Mouse (Mus musculus) C2C12 (cell line): ENCODE measurements around the gene Dcakd. TPM values are rescaled to one million over a fixed set of nuclear protein-coding genes. Genes with fewer than 3 reads are reported as not detected.

ENCODE experiments used
- H3K27me3 ChIP-seq: one replicate; pipeline ENCODE4 v1.6.1; 2011; ENCODE audit not compliant: control insufficient read depth, insufficient read depth, insufficient read length
- H3K36me3 ChIP-seq: one replicate; pipeline ENCODE4 v1.6.1; 2011; ENCODE audit not compliant: control insufficient read depth, insufficient read depth
- H3K4me3 ChIP-seq: one replicate; pipeline ENCODE4 v1.5.1; 2011; ENCODE audit warnings: mild to moderate bottlenecking, control low read depth; ENCODE audit not compliant: poor library complexity, insufficient read depth, severe bottlenecking
- H3K79me2 ChIP-seq: one replicate; pipeline ENCODE4 v1.6.1; 2011; ENCODE audit not compliant: control insufficient read depth, insufficient read depth
- H3K79me3 ChIP-seq: one replicate; pipeline ENCODE4 v1.6.1; 2011; ENCODE audit warnings: low read depth, control low read depth
- H3ac ChIP-seq: one replicate; pipeline ENCODE3; 2011; ENCODE audit warnings: low read depth; ENCODE audit not compliant: control insufficient read depth, insufficient read length
- CEBPB ChIP-seq: IDR thresholded peaks from one replicate; pipeline ENCODE4 v1.6.1; 2011; ENCODE audit warnings: low read depth, mild to moderate bottlenecking, control low read depth, moderate library complexity
- CTCF ChIP-seq: IDR thresholded peaks from one replicate; pipeline ENCODE4 v1.5.1; 2011; ENCODE audit not compliant: control insufficient read depth, insufficient read depth, insufficient read length
- FOSL1 ChIP-seq: IDR thresholded peaks from one replicate; pipeline ENCODE4 v1.8.0; 2011; ENCODE audit warnings: mild to moderate bottlenecking, low read length; ENCODE audit not compliant: poor library complexity, insufficient read depth, severe bottlenecking
- MAX ChIP-seq: IDR thresholded peaks from one replicate; pipeline ENCODE4 v1.6.1; 2011; ENCODE audit warnings: mild to moderate bottlenecking, control low read depth
- MYOD1 ChIP-seq: IDR thresholded peaks from one replicate; pipeline ENCODE4 v1.6.1; 2011; ENCODE audit warnings: low read depth; ENCODE audit not compliant: control insufficient read depth, insufficient read length
- MYOG ChIP-seq: IDR thresholded peaks from one replicate; pipeline ENCODE4 v1.6.1; 2011; ENCODE audit not compliant: control insufficient read depth, insufficient read length; ENCODE audit errors: extremely low read depth
- USF1 ChIP-seq: IDR thresholded peaks from one replicate; pipeline ENCODE4 v1.6.1; 2011; ENCODE audit warnings: low read depth, mild to moderate bottlenecking, control low read depth, moderate library complexity
- polyA plus RNA-seq: library from polyadenylated mRNA; unstranded; fragments of >200 nt; fragmentation: generic; extraction: Trizol; gene quantifications from one replicate; pipeline ENCODE4 v1.2.1, GENCODE M21; 2012; ENCODE audit warnings: missing spikeins

Dcakd gene
- polyA plus RNA-seq, 1 experiment = 185 TPM

DNA sequence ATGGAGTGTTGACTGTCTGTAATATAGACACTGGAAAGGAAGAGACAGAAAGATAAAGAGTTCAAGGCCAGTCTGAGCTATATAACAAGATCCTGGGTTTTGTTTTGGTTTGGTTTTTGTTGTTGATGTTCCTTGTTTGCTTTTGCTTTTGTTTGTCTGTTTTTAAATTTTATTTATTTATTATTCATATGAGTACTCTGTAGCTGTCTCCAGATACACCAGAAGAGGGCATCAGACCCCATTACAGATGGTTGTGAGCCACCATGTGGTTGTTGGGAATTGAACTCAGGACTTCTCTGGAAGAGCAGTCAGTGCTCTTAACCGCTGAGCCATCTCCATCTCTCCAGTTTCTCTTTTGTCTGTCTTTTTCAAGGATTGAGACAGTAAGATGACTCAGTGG is 69.3 kb downstream of the Dcakd start:
- no peak for TF ChIP-seq FOSL1
- TF ChIP-seq MAX = no peak
- TF ChIP-seq CEBPB = no peak
- TF ChIP-seq MYOG = no peak
- no peak for TF ChIP-seq MYOD1
- TF ChIP-seq USF1 = no peak
- TF ChIP-seq CTCF = no peak
- H3ac ChIP-seq = no peak overlapping the region
- H3K79me3 ChIP-seq = no peaks in the 10 kb centered on the region
- no peaks in the 10 kb centered on the region for H3K36me3 ChIP-seq
- H3K27me3 ChIP-seq = no peaks in the 10 kb centered on the region
- no peaks in the 10 kb centered on the region for H3K79me2 ChIP-seq
- H3K4me3 ChIP-seq = no peak overlapping the region

DNA sequence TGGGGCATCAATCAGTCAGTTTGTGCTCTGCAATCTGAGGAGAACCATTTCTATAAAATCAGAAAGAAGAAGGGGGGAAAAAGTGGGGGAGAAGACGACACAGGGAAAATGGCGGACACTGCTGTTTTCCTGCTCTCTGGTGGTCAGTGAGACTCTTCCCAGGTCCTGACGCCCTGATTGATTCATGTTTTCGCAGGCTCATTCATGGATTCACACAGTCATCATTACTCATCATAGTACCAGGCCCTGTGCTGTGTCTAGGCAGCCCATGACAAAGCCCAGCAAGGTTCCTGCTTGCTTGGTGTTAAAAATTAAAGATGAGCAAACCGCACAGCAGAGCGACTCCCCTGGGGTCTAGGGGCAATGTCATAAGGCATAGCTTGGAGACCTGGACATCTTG is 69.7 kb downstream of the Dcakd start:
- Histone ChIP-seq H3K79me2 (no peaks in the 10 kb centered on the region), H3K79me3 (no peaks in the 10 kb centered on the region), H3ac (no peak overlapping the region), H3K27me3 (no peaks in the 10 kb centered on the region), H3K4me3 (no peak overlapping the region), H3K36me3 (no peaks in the 10 kb centered on the region)
- TF ChIP-seq USF1 (no peak), FOSL1 (peak; percentile 14), CTCF (no peak)

DNA sequence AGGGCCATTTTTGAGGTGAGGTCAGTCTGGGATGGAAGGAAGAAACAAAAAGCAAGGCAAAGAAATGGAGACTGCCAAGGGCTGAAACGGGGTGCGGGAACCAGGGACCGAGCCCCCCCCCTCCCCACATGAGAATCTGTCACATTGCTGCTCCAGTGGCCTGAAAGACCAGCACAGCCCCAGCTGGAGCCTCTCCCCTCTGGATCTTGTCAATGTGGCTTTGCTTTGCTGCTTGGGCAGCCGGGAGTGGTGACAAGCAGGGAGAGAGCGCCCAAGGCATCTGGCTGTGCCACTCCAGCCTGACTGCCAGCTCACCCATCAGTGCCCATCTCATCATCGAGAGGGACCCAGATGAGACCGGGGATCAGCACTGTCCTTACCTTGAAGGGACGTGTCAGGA is 70.4 kb downstream of the Dcakd start:
- Histone ChIP-seq H3K36me3 (no peaks in the 10 kb centered on the region), H3ac (no peak overlapping the region), H3K79me3 (no peaks in the 10 kb centered on the region), H3K4me3 (no peak overlapping the region), H3K27me3 (peaks cover 2% of the 10 kb centered on the region), H3K79me2 (no peaks in the 10 kb centered on the region)
- TF ChIP-seq USF1 (no peak), CTCF (no peak), FOSL1 (no peak)

DNA sequence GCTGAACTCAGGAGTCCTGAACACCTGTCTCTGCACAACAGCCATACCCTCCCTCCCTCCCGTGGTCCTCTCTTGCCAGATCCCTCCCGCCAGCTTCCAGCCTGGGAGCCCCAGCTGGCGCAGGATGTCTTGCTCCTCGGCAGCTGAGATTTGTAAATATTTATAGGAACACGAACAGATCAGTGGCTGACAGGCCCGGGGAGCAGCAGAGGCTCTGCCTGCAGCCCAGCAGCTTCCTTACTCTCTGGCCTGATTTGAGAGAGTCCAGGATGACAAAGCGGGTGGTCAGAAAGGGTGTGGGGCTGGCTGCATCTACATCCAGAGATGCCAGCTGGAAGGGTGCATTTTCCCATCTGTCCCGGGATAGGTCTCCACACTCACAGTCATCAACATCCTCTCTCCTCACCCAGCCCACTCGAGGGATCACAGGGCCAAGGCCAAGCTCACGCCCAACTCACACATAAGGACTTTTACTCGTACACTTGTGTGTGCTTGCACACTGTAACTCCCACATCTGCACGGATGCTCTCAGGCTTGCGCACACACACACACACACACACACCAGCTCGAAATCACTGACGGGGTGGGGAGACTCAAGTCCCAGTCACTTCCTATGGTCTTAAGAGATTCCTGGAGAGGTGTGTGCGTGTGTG is 71.0 kb downstream of the Dcakd start:
- Histone ChIP-seq H3K36me3 (no peaks in the 10 kb centered on the region), H3K27me3 (peaks cover 3% of the 10 kb centered on the region), H3ac (no peak overlapping the region), H3K79me3 (no peaks in the 10 kb centered on the region), H3K79me2 (no peaks in the 10 kb centered on the region), H3K4me3 (no peak overlapping the region)
- TF ChIP-seq MYOG = no peak
- TF ChIP-seq USF1 = no peak

- no peaks in the 10 kb centered on the region for H3K36me3 ChIP-seq
- no peak overlapping the region for H3K4me3 ChIP-seq
- no peaks in the 10 kb centered on the region for H3K79me2 ChIP-seq
- H3ac ChIP-seq = no peak overlapping the region
- H3K79me3 ChIP-seq = no peaks in the 10 kb centered on the region
- TF ChIP-seq MYOD1 = no peak
- no peak for TF ChIP-seq CTCF
- no peak for TF ChIP-seq FOSL1
- TF ChIP-seq MYOG = no peak
- TF ChIP-seq CEBPB = no peak
- no peak for TF ChIP-seq MAX
- TF ChIP-seq USF1 = no peak
- peaks cover 10% of the 10 kb centered on the region for H3K27me3 ChIP-seq
Observed at GRCm38 (mm10) chr11:102952922-102953321, 75.2 kb downstream of the Dcakd start.

- no peaks in the 10 kb centered on the region for H3K79me2 ChIP-seq
- H3K4me3 ChIP-seq = peak overlapping the region; percentile 14
- no peaks in the 10 kb centered on the region for H3K36me3 ChIP-seq
- H3ac ChIP-seq = peak overlapping the region; percentile 63
- H3K79me3 ChIP-seq = no peaks in the 10 kb centered on the region
- peaks cover 10% of the 10 kb centered on the region for H3K27me3 ChIP-seq
- no peak for TF ChIP-seq CTCF
- TF ChIP-seq CEBPB = no peak
- no peak for TF ChIP-seq MYOD1
- TF ChIP-seq FOSL1 = no peak
- no peak for TF ChIP-seq USF1
- TF ChIP-seq MAX = no peak
- no peak for TF ChIP-seq MYOG
Observed at GRCm38 (mm10) chr11:102948043-102948961, 79.8 kb downstream of the Dcakd start.
